In genomic region chr9:21405525-21405924, GRCm38 (mm10) we compare ENCODE assay signal across 25 mouse cellular contexts.
"Had no signal": no experiment of that assay in that cellular context is flagged by ENCODE, and none has a peak within 500 bp of the region (broad histone marks: within the 10 kb centered on the region; RNA-seq: fewer than 3 reads in every experiment).

No protein-coding gene starts in this region.

- H3K4me1 ChIP-seq: kidney, embryonic 15.5 days; limb, embryonic 13.5 days; limb, embryonic 15.5 days; liver, embryonic 12.5 days had no signal

- H3K9me3 ChIP-seq: heart, embryonic 13.5 days; heart, embryonic 15.5 days; hindbrain, embryonic 13.5 days; hindbrain, embryonic 15.5 days; kidney, embryonic 15.5 days; limb, embryonic 13.5 days; limb, embryonic 15.5 days; liver, embryonic 12.5 days had no signal

- H3K27me3 ChIP-seq: heart, embryonic 13.5 days; heart, embryonic 15.5 days; hindbrain, embryonic 13.5 days; hindbrain, embryonic 15.5 days; kidney, embryonic 15.5 days; limb, embryonic 13.5 days; limb, embryonic 15.5 days; liver, embryonic 12.5 days had no signal

- H3K4me2 ChIP-seq: heart, embryonic 11.5 days; heart, embryonic 13.5 days; heart, embryonic 15.5 days; hindbrain, embryonic 13.5 days; hindbrain, embryonic 15.5 days; kidney, embryonic 15.5 days; limb, embryonic 13.5 days; limb, embryonic 15.5 days; liver, embryonic 12.5 days had no signal

- ATAC-seq: hindbrain, postnatal 0 days; intestine, embryonic 16.5 days; liver, embryonic 12.5 days had no signal

- DNase-seq: gastrocnemius, postnatal 14 days; gastrocnemius, postnatal 36 days; heart, adult 11 months; heart, adult 2 months; heart, postnatal 14 days; heart, postnatal 36 days; kidney, adult 11 months; kidney, adult 2 months; kidney, adult 9 months; kidney, postnatal 14 days; kidney, postnatal 36 days; left cerebral cortex, postnatal 4 days had no signal

- H3K9ac ChIP-seq: heart, embryonic 13.5 days; heart, embryonic 15.5 days; hindbrain, embryonic 13.5 days; hindbrain, embryonic 15.5 days; kidney, embryonic 15.5 days; limb, embryonic 13.5 days; limb, embryonic 15.5 days; liver, embryonic 12.5 days; liver, embryonic 14.5 days had no signal

- H3K27ac ChIP-seq: heart, adult 2 months; heart, embryonic 13.5 days; heart, embryonic 15.5 days; hindbrain, embryonic 13.5 days; hindbrain, embryonic 15.5 days; hindbrain, postnatal 0 days; kidney, embryonic 15.5 days; kidney, postnatal 0 days; limb, embryonic 13.5 days; limb, embryonic 15.5 days; liver, embryonic 12.5 days; liver, embryonic 14.5 days had no signal

- H3K4me3 ChIP-seq: heart, adult 2 months; heart, embryonic 13.5 days; heart, embryonic 15.5 days; hindbrain, embryonic 13.5 days; hindbrain, embryonic 15.5 days; kidney, embryonic 15.5 days; limb, embryonic 13.5 days; limb, embryonic 15.5 days; liver, embryonic 12.5 days had no signal
